Mouse (Mus musculus) erythroid progenitor cell, adult 5-6 weeks (primary cell): ENCODE data around the gene G3bp2. TPM values are rescaled to one million over a fixed set of nuclear protein-coding genes. Genes with fewer than 3 reads are reported as not detected.
"Not testable (repeated sequence)": the region's sequence is repeated elsewhere in the genome, so short reads cannot be mapped to it uniquely, and the experiment has no call there.

ENCODE experiments used
- ATAC-seq: replicated peaks from 2 replicates; pipeline ENCODE4 v1.8.0; 2016; ENCODE audit warnings: moderate number of reproducible peaks, mild to moderate bottlenecking, moderate TSS enrichment, inconsistent platforms; ENCODE audit not compliant: poor library complexity, low FRiP score, severe bottlenecking
- total RNA-seq, 2 experiments: library from RNA; stranded (forward) in 1 of 2; stranded (reverse) in 1 of 2; fragments of 150-400 nt in 1 of 2; fragments of 186-747, 209-891 nt in 1 of 2; gene quantifications; 2 replicates each; pipeline versions ENCODE4 v1.2.3 to v1.2.4; 2015 to 2017; ENCODE audit warnings: low replicate concordance in 2 of 2

G3bp2 gene
- total RNA-seq (2015; ENCODE audit: low replicate concordance), result 40.0 and 47.8 TPM in 2 replicates
- 60.5 and 68.3 TPM in 2 replicates for total RNA-seq (2017; ENCODE audit: low replicate concordance)

DNA sequence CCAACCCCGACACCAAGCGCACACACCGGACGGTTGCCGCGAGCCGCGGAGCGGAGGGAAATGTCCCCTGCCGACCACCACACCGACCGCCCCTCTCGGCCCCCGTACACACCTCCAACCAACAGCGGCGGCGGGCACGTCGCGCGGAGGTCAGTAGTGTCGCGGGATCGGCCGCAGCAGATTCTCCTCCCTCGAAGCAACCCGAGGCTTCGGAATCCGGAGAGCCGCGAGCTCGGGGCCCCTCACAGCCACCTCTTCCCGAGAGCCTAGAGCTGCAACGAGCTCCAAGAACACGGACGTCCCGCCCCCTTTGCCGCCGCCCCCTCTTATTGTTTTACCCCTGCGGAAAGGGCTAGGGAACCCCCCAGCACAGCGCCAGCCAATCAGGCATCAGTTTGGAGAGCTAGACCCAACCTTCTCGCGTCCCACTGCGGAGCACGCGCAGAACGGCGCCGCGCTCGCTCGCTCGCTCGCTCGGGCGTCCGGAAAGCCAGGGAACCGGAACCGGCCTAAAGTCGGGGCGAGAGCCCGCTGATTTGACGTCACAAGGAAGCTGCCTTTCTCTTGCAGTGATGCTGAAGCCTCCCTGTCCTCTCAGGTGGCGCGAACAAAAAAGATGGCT, at the start of gene G3bp2:
G3bp2 (minus strand) TSS at position 303 of the 622 bp plus-strand sequence.
- peak; percentile 94 for ATAC-seq

DNA sequence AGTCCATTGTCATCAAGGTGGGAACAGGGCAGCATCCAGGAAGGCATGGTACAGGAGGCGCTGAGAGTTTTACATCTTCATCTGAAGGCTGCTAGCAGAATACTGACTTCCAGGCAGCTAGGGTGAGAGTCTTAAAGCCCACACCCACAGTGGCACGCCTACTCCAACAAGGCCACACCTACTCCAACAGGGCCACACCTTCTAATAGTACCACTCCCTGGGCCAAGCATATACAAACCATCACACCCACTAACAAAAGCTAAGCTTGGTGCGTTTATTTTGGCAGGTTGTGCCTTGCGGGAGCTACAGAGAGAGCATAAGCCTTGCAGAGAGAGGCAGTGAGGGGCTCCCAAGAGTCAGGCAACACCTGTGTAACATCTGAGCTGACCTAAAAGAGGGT, 49.5 kb upstream of the G3bp2 start:
- not testable (repeated sequence) for ATAC-seq

DNA sequence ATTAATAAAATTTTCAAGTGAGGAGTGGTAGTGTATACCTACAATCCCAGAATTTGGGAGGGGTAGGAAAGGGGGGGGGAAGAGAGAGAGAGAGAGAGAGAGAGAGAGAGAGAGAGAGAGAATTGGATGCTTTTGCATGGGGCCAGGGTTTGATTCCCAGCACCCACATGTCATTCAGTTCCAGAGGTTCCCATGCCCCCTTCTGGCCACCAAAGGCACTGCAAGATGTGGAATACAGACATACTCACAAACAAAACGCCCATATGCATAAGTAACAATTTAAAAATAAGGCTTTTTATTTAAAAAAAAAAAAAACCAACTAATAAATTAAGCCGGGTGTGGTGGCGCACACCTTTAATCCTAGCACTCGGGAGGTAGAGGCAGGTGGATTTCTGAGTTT, 48.6 kb upstream of the G3bp2 start:
- ATAC-seq, result no peak

DNA sequence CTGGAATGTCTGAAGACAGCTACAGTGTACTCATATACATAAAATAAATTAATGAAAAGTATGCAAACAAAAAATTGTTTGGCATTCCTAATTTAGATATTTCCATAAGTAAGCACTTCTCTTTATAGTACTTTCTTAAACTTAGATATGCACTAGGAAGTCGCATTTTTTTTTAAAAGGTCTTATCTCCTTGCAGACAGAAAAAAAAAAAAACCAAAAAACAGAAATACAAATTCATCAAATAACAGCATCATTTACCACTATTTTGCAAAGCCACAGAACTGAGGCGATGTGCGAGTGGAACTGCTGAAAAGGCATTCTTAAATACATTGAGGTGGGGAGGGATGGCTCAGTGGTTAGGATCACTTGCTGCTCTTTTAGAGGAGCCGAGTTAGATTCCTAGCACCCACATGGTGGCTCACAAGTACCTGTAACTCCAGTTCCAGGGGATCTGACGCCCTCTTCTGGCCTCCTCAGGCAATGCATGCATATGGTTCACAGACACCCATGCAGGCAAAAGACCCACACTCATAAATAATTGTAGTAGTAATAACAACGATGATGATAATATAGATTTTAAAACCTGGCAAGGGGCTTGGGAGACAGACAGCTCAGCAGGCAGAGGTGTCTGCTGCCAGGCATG, 46.6 kb upstream of the G3bp2 start:
- no peak for ATAC-seq

DNA sequence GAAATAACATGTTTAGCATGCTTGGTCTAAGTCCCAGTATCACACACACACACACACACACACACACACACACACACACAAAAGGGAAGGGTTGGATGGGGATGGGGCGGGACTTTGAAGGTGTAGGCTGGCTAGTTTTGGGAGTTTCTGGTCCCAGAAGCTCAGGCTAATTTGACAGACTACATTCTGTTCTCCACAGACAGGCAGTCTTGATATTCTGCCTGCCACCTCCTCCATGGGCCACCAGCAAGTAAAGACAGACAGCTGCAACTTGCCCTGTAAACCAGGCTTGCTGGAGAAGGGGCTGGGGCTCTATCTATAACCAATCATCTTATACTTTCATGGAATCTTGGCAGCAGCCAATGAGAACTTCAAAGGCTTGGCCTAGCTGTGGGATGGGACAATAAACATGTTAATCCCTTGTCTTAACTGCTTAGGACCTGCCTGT, 45.8 kb upstream of the G3bp2 start:
- no peak for ATAC-seq

DNA sequence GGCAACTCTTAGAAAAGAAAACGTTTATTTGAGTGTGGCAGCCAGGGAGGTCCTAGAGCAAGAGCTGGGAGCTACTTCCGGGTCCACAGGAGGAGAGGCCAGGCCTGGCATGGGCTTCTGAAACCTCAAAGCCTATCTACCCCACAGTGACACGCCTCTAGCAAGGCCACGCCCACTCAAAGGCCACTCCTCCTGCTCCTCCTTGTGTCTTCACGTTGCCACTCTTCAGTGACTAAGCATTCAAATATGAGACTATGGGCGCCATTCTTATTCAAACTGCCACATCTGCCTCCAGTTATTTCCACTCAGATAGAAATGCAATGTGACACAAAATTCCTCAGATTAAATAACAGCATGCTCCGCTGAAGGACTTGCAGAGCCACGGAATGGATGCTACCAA, 45.1 kb upstream of the G3bp2 start:
- peak; percentile 89 for ATAC-seq

DNA sequence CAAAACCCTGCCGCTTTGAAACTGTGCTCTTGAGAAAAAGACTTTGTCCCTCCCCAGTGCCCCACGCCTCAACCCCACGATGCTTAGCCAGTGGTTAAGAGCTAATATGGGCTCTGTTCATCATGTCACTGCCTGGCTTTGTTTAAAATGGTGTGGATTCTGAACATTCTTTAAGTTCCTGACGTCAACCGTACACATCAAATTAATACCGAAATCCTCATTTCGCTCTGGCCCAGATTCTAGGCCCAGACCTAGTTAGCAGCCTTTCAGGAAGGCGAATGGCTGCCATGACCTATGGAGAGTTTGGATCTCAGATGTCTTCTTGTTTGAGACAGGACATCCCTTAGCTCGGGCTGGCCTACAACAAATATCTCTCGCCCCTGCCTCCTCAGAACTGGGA, 44.2 kb upstream of the G3bp2 start:
- ATAC-seq, result peak; percentile 18

DNA sequence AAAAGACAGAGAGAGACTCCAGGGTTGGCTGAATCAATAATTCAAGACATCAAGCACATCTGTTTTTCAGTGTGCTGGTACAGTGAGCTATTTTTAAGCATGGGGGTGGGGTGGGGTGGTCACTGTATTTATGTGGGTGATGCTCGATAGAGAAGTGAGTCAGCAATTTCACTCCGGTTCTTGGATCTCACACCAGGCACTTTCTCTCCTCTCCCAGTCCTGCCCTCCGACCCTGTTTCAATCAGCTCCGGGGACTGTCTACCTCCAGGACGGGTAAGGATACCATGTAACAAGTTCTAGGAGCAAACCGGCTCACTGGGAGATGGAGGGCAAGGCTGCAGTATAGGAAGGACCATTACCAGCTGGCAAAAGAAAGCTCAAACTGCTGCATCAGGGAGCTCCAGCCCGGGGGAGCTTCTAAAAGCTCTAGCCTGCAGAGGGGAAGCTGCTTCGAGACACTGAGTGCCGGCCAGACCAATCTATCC, 43.7 kb upstream of the G3bp2 start:
- peak; percentile 81 for ATAC-seq

DNA sequence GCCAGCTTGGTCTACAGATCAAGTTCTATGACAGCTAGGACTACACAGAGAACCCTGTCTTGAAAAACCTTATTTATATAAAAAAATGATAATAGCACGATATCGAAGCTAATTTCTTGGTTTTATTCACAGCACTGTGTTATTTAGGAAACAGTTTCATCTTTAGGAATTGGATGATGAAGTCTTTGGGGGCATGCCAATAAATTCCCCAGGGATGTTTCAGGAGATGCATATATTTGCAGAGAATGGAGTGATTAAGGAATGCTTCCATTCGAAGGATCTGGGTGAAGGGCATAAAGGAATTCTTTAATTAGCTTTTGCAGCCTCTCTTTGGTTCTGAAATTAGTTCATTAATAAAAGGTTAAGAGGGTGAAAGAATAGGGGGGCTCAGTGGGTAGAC, 41.9 kb upstream of the G3bp2 start:
- ATAC-seq, result no peak

DNA sequence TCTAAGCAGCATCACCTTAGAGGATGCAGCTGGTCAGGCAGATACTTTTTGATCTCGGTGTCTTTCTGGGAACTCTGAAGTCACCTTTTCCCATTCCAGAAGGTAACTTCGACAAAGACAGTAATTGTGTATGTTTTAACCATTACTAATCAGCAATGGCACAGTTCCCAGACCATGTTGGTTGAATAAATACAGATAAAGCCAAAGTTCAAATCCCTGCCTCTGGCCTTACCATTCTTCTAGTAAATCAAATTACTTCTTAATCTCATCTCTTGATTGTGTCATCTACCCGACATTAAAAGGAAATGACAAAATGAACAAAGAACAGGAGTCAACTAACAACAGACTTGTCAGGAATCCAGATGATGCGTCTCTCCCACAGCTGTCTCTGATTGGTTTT, 38.1 kb upstream of the G3bp2 start:
- ATAC-seq, result no peak

DNA sequence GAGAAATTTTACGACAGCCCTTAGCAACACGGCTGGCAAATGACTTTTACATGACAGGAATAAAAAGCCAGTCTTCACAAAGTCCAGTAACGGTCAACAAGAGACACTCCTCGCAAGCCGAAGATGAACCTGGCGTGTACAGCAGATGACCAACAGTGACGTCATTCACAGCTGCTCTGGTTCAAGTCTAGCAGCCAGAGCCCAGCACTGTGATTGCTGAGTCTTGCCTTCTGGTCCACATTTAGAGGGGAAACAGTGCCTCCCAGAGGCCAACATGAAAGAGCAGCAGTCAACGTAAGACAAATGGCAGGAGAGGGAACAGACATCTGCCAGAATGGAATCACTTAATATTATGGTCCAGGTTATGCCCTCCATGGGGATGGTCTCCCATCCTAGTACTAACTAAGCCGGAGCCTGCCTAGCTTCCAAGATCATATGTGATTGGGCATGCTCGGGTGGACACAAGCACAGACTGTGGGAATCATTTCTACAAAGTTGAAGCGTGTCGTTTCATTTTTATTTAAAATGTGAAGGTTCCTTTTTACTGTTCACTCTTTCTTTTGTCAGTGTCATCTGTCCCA, 34.4 kb upstream of the G3bp2 start:
- peak; percentile 69; the same call in 1 of the 2 replicates for ATAC-seq

DNA sequence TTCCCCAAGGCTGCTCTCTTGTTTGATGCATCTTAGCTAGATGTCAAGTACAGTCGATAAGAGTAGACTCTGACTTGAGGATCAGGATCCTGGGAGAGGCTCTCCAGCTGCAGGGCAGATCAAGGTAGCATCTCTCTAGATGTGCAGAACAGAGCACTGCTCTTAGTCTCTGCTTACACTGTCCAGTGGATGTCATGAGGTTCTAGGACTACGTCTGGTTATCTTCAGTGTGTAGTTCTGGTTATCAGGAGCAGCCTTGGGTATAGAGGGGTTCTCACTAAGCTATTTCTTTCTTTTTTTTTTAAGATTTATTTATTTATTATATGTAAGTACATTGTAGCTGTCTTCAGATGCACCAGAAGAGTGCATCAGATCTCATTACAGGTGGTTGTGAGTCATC, 31.4 kb upstream of the G3bp2 start:
- ATAC-seq, result no peak

DNA sequence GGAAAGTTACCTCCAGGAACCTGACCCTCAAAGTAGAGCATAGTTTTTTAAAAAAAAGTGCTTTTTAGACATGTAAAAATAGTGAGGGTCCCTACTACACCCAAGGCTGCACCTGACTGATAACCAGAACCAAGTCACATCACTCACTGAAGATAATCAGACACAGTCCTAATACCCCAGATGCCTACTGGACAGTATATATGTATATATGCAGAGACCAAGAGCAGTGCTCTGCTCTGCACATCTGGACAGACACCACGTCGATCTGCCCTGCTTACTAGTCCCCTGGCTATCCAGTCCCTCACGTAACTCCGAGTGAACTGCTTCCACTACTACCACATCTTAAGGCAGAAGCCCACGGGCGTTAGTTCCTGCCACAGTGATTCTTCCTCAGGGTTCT, 30.7 kb upstream of the G3bp2 start:
- no peak for ATAC-seq

DNA sequence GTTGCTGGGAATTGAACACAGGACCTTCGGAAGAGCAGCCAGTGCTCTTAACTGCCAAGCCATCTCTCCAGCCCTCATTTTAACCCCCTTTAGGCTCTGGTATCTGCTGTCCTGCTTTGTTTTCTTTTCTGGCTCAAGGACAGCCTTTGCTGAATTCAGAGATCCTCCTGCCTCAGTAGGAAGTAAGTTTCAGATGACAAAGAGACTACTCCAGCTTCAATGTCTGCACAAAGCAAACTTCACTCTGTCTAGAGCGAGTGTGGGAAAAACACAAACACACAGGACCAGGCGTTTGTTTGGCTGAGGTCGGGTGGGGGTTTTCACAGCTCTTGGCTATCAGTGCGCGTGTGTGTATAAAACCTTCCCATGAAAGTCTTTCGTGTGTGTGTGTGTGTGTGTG, 30.0 kb upstream of the G3bp2 start:
- no peak for ATAC-seq

DNA sequence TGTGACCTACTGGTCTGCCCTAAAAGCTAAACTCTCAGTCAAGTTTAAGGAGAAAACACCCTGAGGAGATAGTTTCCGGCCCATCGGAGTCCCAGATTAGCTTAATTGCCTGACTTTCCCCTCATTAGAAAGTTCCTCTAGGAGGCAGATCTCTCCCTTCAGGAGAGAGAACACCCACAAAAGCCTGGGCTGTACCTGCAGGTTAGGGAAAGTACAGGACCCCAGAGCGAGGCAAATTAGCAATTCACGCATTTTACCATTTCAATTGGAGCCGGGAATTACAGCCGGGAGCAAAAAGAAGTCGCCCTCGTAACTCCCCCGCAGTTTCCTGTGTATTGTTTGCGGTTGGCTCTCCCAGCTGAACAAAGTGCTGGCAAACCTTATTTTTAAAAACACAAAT, 29.1 kb upstream of the G3bp2 start:
- no peak for ATAC-seq

DNA sequence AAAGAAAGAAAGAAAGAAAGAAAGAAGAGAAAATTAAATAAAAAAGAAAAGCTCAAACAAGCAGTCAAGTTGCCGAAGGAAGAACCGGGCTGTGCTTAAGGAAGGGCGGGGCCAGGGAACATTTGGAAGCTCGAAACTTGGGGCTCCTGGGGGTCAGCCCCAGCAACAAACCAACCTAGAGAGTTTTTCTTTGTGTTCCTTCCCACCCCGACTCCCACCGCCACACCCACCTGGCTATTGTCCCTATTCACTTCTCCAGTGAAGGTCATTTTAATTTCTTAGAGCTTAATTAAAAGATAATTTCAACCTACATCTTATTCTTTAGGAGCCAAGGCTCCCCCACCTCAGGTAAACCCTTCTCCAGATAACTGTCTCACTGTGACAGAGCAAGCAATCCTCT, 28.7 kb upstream of the G3bp2 start:
- no peak for ATAC-seq

DNA sequence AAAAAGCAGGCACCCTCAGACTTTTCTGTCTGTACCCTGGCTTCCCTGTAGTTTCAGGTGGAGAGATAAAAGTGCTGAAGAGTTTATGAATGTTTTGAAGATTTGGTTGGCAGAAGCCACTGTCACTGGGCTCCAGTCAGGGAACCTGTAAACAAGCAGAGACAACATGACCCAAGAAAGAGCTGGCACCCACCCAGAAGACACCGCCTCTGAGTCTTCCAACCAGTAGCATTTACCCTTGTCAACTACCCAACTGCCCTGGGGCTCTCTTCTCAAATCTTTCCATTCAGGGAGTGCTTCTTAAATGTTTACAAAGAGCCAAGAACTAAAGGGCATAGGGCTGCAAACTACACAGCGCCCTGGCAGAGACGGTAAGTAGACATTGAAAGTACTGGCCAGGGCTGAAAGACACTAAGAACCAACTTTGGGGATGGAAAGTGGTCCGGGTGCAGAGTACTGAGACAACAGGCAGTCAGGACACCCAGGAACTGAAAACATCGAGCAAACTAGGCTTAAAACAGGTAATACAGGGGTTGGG, 27.4 kb upstream of the G3bp2 start:
- no peak for ATAC-seq

DNA sequence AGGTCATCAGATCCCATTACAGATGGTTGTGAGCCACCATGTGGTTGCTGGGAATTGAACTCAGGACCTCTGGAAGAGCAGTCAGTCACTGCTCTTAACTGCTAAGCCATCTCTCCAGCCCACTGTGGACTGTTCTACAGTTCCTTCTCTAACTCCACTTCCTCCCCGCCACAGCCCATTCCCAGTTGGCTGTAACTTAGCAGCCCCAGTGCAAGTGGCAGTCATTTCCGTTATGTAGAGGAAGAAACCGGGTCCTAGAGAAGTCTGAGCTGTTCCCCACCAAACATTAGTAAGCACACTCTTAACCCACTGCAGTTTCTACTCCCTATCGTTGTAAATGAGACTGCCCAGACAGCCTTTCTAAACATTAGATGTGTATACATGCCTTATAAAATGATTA, 23.8 kb upstream of the G3bp2 start:
- ATAC-seq, result no peak

DNA sequence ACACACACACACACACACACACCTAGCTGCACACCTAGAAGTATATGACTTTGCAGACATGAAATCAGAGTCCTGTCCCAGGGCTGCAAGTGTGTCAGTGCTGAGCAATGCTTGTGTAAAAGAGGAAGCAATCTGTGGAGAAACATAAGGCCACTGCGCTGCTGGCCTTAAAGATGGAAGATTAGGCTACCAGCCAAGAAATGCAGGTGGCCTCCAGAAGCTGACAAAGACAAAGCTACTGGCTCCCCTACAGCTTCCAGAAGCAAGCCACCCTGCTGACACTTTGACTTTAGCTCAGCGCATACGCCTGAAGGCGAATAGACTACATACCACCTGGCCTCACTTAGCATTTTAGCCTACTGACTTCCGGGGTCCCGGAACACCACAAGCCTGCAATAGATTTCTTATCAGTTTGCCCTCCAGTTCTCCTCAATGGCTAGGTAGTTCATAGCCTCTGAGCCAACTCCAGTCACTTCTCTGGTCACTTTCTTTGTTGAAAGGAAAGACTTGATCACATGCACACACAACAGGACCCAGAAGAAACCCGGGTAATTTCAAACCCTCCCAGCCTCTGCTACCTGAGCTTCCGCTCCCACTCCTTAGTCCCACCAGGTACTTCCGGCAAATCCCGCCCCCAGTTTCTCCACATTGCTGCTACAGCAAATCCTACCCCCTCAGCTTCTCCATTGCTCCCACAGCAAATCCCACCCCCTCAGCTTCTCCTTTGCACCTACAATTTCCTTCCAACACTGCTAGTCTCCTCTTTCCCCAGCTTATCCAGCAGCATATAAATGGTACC, 23.0 kb upstream of the G3bp2 start:
- ATAC-seq, result no peak

DNA sequence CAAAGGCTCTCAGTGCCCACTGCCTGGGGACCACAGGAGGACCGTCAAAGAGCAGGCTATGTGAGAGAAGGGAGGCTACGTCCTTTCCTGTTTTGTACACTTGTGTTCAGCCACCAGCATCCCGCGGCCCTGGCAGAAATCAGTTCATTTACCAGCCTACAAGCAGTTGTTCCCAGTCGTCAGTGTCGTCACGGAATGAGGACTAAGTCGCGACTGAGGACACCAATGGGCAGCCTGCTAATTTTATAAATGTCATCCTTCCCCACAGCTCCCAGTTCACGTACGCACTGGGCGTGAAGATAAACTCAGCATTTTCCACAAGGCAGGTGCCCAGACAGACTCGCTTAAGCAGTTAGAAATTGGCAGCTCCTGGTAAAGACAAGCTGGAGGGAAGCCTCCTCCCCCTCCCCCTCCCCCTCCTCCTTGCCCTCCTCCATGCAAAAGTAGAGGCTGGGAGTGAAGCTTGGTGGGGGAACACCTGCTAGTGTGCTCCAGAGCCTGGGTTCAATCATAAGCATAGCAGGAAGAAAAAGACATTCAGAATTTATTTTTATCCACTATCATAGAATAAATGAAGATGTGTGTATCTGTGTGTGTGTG, 20.4 kb upstream of the G3bp2 start:
- no peak for ATAC-seq
